Mouse (Mus musculus): Measurements from ENCODE around the gene Tpr. TPM values are rescaled to one million over a fixed set of nuclear protein-coding genes. Genes with fewer than 3 reads are reported as not detected.

The Tpr gene
- polyA plus RNA-seq (2012) = 177 and 318 TPM in 2 replicates

DNA sequence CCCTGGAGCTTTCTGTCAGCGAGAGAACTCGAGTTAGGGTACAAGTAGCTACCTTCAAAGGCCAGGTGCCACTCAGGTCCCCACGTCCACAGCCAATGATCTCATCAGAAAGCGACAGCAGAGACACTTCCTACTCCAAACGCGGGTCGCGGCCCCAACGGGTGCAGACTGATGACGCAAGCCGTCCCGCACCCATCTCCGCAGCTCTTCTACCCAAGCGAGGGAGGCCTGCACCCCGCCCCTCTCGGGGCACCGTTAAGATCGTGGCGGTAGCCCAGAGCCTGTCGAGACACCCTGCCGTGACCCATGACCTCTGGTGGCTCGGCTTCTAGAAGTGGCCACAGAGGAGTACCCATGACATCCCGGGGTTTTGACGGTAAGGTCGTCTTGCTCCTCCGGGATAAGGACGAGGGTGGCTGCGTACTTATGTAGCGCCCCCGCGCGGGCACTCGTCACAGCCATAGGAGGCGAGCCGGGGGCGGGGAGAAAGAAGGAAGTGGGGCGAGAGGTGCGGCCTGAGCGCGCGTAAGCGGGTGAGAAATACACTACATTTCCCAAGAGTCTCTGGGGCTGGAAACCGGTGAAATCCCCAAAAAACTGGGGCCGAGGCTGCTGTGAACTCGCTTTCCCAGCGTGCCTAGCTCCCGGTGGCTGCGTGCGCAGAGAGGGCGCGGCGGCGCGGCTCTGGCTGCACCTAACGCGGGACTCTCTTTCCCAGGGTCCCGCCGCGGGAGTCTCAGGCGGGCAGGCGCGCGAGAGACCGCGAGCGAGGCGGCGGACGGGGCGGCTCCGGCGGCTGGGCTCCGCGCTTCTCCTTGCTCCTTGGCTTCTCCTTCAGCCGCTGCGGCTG is at the start of gene Tpr, which contains the start of gene Odr4:
Gene Tpr, plus strand, starts transcription at position 201 of the 850 bp plus-strand sequence.
Gene Odr4, minus strand, starts transcription at position 443 of the 850 bp plus-strand sequence.
- TF ChIP-seq GATA1 (IDR thresholded peaks at IDR 0.05; ENCODE audit: low read length) = no peak

DNA sequence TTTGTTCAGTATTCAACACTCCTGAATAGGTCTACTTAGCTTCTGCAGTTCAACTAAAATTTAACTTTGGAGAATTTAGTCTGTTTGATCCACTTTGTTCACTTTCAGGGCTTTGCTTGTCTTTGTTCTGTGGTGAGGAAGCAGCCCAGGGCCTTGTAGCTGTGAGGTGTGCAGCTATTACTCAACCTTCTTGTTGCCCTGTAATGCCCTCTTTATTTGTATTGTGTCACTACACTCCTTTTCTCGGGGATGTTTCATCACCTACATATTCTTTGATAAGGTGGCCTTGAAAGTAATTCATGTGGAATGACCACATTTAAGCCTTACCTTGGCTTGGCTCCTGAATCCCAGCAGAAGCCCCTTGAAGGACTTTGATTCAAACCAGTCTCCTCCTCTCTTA is 31.8 kb upstream of the Tpr start:
- TF ChIP-seq GATA1 (IDR thresholded peaks at IDR 0.05; ENCODE audit: low read length) = no peak

DNA sequence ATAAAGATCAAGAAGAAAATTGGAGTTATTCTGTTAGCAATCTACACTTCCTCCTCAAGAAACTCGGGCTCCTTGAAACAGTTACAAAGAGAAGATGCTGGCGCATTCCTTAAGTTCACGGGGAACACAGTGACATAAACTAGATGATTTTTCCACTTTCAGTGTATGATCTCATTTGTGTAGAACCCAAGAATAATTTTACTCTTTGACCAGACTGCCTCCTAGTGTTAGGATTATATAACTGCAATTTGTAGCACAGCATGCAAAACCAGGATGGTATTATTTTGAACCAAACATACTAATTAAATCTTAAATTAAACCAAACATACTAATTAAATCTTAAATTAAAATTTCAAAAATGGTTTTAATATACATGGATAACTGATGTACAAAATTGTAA is 19.7 kb upstream of the Tpr start:
- TF ChIP-seq GATA1 (IDR thresholded peaks at IDR 0.05; ENCODE audit: low read length) = no peak

DNA sequence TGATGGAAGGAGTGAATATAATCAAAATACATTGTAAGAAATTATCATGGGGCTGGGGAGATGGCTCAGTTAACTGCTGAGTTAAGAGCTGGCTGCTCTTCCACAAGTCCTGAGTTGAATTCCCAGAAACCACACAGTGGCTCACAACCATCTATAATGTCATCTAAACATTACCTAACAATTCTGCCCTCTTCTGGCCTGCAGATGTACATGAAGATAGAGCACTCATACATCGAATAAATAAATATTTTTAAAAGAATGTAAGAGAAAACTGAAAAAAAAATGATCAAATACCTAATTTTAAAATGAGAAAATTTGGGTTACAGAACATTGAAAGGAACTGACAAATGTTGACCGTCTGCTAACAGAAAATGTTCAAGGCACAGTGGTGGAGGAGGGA is 18.4 kb upstream of the Tpr start:
- TF ChIP-seq GATA1 (IDR thresholded peaks at IDR 0.05; ENCODE audit: low read length) = no peak

DNA sequence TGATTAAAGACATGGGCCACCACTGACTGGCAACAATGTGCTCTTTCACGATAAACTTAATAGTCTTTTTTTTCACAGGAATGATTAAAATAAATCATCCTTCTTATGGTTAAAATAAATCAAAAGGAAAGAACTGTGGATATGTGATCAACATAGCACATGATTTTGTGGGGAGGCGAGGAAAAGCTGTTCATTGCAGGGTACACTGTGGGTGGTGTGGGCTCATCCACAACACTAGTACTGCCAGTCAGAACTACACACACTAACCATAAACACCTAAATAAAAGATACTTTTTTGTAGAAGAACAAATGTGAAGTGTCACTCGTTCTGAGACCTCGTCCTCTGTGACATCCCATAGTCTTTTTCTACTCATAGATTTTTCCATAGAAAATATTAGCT is 8.5 kb upstream of the Tpr start:
- no peak for TF ChIP-seq GATA1 (IDR thresholded peaks at IDR 0.05; ENCODE audit: low read length)

DNA sequence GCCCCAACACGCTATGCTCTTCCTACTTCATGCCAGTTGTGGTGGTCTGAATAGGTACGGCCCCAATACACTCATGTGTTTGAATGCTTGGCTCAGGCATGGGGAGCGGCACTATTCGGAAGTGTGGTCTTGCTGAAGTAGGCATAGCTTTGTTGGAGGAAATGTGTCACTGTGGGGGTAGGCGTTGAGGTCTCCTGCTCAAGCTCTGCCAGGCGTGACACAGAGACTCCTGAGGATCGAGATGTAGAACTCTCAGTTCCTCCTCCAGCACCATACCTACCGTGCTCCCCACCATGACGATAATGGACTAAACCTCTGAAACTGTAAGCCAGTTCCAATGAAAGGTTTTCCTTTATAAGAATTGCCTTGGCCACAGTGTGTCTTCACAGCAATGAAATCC is 5.1 kb upstream of the Tpr start:
- no peak for TF ChIP-seq GATA1 (IDR thresholded peaks at IDR 0.05; ENCODE audit: low read length)

DNA sequence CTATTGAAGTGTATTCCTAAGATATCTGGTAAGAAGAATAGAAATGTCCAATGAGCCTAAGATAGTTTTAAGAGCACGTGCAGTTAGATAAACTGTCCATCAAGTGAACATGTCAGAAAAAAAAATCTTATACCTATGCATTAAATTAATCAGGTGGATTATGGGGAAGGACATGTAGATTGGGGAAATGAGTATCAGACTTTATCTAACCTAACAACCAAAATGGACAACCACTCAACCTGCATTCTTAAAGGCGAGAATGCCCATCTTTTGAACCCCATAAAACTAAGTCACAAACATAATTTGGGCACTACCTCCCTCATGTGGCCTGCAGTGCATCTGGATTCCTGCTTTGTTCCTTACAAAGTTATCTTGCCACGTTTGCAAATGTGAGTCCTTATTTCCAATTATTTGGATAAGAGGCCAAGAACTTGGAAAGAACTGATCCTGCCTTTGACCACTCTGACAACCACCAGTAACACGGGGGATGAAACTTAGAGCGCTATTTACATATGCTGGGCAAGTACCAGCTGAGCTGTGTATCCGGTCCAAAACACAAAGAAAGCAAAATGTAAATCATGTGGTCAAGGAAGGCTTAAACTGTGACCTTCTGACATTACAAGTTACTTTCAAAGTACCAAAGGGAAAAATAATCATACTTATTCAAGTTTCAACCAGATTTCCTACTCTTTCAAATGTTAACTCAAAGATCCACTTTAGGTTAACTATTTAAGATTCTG is 3.1 kb upstream of the Tpr start:
- TF ChIP-seq GATA1 (IDR thresholded peaks at IDR 0.05; ENCODE audit: low read length) = no peak

DNA sequence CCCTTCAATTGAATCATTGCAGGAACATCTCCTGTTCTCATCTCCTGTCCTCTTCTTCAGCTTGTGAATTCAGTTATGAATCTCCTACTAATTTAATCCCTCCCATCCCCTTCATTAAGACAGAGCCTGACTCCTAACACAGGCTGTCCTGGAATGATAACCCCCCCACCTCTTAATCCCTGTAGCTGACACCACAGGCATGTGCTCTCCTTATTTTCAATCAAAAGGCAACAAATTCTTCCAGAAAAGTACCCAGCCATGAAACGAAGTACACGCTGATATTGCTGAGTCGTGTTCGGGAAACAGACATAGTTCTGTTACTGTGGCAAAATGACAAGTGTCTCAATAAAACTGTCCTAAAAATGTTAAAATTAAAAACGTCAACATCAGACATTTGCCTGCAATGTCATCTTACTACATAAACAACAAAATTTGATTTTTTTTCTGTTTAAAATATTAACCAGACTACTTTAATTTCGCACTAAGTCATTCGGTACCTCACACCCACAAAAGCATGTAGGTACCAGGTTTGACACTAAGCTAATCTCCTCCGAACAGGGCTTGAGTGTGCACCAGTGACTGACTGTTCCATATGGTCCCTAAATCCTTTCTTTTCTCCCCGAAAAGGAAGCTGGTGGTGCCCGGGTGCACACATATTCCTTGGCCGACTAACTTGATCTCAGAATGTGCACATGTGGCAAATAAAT is 554 bp upstream of the Tpr start:
- no peak for TF ChIP-seq GATA1 (IDR thresholded peaks at IDR 0.05; ENCODE audit: low read length)

DNA sequence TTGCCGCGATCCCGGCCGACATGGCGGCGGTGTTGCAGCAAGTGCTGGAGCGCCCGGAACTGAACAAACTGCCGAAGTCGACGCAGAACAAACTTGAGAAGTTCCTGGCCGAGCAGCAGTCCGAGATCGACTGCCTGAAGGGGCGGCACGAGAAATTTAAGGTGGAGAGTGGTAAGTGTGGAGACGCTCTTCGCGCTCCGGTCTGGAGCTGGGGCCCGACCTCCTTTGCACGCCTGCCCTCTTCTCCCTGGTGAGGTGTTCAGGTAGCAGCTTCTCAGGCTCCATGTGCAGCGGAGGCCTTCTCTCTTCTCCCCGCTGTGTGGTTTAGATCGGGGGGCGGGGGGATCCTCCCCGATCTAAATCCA is 832 bp downstream of the Tpr start:
- no peak for TF ChIP-seq GATA1 (IDR thresholded peaks at IDR 0.05; ENCODE audit: low read length)

DNA sequence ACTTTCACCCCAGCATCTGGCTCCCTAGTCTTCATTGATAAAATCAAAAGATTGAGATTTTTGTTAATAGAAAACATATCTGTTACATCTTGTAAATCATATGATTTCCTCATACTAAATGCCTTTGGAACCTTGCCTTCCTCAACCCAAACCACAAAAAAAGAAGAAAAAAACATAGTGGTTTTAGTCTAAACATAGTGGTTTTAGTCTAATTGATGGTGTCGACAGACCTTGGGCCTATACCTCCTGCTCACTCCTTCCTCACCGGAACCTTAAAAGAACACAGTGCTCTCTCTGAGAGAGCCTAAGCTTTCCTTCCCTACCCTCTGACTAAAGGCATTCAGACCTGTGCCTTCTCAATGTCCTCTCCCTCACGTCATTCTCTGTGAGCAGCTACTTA is 3.4 kb downstream of the Tpr start:
- no peak for TF ChIP-seq GATA1 (IDR thresholded peaks at IDR 0.05; ENCODE audit: low read length)

DNA sequence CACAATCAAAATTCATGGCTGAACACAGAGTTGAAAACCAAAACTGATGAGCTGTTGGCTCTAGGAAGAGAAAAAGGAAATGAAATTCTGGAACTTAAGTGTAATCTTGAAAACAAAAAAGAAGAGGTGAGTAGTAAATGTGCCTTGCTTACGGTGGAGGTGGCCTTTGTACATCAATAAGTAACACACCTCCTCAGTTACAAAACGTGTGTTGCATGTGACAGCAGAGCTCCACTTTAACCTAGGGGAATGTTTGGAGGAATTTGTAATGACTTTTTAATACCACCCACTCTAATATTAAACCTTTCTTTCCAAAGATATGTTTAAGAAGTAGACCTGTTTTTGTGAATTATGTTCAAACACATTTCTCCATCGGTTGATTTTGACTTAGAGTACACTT is 11.3 kb downstream of the Tpr start:
- TF ChIP-seq GATA1 (IDR thresholded peaks at IDR 0.05; ENCODE audit: low read length) = no peak

DNA sequence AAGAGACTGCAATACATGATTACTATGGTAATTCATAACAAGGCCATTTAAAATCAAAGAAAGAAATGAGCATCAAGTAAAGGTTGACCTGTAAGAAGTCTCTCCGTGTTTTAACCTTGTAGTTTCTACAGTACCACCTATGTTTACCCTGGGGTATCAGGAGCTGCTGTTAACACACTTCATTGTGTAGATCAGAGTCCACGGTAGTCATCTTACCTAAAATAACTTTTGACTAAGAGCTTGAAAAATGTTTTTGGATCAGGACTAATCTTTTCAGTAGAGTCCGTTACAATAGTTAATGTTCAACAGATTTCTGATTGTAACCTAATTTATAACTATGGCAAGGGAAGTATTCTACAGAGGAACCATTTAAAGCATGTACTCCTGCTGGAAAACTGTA is 11.9 kb downstream of the Tpr start:
- no peak for TF ChIP-seq GATA1 (IDR thresholded peaks at IDR 0.05; ENCODE audit: low read length)

DNA sequence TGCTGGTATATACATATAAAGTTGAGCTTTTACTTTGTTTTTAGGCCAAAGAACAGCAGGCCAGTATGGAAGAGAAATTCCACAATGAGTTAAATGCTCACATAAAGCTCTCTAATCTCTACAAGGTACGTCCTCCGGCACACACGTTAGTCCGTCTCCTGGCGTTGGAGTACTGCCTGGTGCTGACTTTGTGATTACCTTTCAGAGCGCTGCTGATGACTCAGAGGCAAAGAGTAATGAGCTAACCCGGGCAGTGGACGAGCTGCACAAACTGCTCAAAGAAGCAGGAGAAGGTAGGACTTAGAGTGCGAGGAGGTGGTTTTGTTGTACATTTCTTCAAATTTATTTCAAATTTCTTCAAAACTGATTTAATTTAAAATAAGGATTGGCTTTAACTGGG is 14.6 kb downstream of the Tpr start:
- TF ChIP-seq GATA1 (IDR thresholded peaks at IDR 0.05; ENCODE audit: low read length) = no peak

DNA sequence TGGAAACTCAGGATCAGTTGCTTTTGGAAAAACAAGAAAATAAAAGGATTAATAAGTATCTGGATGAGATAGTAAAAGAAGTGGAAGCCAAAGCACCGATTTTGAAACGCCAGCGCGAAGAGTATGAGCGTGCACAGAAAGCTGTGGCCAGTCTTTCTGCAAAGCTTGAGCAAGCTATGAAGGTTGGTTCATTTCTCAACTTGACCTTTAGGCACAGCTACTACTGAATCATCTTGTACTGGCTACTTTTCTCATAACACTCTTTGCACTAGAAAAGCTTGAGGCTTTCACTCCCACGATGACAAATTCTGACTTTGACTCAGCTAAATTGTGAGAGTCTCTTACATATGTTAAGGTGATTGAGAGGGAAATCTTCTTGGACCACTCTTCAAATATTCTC is 17.4 kb downstream of the Tpr start:
- no peak for TF ChIP-seq GATA1 (IDR thresholded peaks at IDR 0.05; ENCODE audit: low read length)

DNA sequence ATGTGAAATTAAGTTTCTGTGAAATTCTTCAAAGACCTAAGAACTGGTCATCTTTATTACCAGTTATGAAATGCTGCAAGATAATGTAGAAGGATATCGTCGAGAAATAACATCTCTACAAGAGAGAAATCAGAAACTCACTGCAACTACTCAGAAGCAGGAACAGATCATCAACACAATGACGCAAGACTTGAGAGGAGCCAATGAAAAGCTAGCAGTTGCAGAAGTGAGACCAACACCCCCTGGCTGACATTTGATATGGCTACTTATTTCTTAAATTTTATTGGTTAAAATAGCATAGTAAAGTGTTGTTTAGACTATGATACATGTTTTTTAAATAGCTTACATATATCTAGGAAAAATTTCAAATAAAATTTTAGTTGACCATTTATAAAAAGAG is 23.4 kb downstream of the Tpr start:
- no peak for TF ChIP-seq GATA1 (IDR thresholded peaks at IDR 0.05; ENCODE audit: low read length)

DNA sequence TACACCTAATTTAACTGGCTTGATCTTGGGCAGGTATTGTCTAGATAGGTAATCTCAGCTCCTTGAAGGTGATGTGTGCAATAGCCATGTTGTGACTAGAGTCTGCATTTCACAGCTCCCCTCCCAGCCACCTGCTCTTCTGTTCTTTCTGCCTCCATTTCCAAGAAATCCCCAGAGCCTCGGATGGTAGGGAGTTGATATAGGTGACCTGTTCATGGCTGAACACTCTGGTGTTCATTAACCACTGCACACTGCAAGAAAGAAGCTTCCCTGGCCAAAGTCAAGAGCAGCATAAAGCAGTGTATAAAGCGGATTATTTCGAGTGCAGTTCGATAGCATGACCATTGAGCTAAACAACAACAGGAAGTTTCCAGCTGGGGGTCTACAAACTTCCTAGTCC is 25.8 kb downstream of the Tpr start:
- TF ChIP-seq GATA1 (IDR thresholded peaks at IDR 0.05; ENCODE audit: low read length) = no peak

Data from G1E-ER4 (cell line).